Mouse (Mus musculus) left cerebral cortex, postnatal 4 days (tissue): ENCODE results near the gene Elmo2. TPM values are rescaled to one million over a fixed set of nuclear protein-coding genes. Genes with fewer than 3 reads are reported as not detected.

ENCODE experiments used
- DNase-seq: peaks from one replicate; pipeline ENCODE4 v3.0.0-alpha.2; 2022
- intact Hi-C: fragments of 180-260 bp; cut with DNase I; formaldehyde crosslinking; loops from one replicate; pipeline ENCODE4 v1.15.1; 2025
- total RNA-seq, 2 experiments: library from RNA; stranded (reverse); gene quantifications; 2 replicates each; pipeline ENCODE4 v1.2.3; 2021

Elmo2 gene
- total RNA-seq, 2 experiments from 2014 or later, result 79.3 to 80.6 TPM

DNA sequence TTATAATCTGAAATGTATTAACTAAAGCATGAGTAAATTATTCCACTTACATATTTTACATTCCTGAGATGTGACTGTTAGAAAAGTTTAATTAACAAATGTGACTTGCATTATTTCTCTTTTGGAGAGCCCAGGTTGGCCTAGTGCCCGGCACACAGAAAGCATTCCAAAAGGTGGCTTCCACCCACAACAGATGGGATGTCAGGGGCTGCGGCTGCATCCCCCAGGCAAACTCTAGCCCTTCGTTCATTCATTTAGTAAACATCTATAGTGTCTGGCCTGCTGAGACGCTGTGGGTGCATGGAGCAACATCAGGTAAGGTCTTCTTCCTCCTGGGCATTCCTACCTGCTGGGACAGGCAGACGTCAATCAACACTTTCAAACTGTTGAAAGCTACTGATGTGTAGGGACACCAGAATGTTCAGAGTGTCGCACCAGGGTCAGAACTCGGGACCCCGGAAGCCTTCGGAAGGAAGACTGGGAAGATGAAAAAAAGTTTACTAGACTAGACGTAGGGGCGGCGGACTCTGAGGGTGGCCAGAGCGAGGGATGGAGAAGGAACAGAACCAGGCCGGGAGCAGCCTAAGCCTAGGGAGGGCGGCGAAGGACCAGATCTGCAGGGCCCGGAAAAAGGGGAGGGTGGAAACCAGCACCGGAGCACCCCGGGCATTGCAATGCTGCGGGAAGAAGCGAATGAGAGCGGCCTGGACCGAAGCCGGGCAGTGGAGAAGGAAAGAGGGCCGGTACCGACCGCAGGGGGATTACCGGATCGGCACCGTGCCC lies 567 bp downstream of the Elmo2 start:
- DNase-seq, result peak; percentile 59
- intact Hi-C loops, result no loop called here

DNA sequence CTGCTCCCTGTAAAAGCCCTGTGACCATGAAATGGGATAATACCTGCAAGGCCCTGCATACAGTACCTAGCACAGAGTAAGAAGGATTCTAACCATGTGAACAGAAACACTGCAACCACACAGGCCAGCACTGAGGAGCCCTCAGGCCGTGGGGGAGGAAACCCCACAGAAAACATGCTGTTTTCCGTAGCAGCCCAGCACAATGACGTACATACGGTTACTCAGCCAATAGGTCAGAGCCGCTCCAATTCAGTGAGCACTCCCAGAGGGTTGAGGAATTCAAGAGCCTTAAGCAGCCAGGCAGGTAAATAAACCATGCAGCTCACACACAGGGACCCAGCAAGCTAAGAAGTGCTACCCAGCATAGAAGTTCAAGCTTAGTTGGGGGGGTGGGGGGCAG lies 2.4 kb downstream of the Elmo2 start:
- intact Hi-C loops, result no loop called here
- no peak for DNase-seq

DNA sequence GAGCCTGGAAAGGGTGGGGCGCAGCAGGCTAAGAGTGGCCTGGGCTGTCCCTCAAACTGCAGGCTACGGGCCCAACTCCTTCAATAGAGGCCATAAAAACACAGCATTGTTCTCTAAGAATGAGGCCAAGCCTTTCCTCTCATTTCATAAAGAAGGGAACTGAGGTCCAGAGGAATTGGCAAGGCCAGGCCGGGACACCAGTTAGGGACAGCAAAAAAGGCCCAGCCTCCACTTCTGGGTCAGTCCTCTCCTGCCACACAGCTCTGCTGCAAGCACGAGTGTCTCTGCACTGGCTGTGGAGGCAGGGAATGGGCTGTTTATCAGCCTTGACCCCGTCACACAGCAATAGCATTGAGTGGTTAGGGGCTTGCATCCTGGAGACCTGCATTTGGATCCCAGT lies 2.8 kb downstream of the Elmo2 start:
- intact Hi-C loops, result no loop called here
- no peak for DNase-seq

DNA sequence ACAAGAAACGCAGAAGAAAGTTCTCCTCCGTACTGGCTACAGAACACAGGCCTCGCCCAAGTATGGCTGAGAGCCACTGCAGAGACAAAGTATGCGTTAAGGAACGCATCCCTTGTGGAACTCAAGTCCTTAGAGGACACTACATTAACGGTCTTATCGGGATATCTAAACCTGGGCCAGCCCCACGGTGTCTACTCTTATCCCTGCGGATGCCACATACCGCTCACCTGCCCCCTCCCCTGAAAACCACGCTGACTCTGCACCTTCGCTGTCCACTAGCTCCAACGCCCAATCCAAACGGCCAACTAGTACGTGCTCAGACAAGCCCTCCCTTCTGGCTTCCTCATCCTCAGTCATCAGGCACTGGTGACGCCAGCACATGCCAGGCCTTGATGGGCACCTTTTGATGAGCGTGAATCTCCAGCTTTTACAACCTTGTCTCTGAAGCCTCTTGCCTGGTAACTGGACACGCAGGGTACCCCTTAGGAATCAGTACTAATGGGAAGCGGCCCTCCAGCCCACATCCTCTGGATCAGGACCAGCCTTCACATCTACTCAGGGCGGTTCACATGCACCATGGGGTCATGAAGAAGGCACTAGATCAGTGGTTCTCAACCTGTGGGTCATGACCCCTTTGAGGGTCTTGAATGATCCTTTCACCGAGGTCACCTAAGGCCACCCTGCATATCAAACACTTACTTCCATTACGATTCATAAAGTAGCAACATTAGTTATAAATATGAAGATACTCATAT lies 4.1 kb downstream of the Elmo2 start:
- intact Hi-C loops, result no loop called here

DNA sequence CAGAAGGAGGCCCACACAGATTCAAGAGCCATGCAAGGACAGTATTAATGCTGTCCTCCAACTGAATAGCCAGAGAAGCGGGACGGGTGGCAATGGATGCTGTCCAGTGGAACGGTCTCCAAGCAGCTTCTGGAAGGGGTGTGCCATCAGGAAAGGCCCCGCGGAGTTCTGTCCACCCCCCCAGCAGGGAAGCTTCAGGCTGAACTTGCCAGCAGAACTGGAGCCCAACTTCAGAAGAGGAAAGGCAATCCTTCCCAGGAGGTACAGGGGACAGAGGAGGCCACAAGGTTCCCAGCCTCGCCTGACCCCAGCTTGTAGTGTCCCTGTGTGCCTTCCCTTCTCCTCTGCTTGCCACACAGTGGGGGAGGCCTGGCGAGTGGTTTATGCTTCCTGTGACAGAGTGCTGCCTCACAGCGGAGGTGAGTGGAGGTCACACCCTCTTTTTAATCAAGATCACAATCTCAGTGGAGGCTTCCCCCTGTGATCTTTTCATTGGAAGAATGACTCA lies 4.8 kb downstream of the Elmo2 start:
- intact Hi-C loops, result no loop called here
- DNase-seq, result no peak

More for the DNA sequence above, 4.1 kb downstream of the Elmo2 start:
- DNase-seq, result no peak

DNA sequence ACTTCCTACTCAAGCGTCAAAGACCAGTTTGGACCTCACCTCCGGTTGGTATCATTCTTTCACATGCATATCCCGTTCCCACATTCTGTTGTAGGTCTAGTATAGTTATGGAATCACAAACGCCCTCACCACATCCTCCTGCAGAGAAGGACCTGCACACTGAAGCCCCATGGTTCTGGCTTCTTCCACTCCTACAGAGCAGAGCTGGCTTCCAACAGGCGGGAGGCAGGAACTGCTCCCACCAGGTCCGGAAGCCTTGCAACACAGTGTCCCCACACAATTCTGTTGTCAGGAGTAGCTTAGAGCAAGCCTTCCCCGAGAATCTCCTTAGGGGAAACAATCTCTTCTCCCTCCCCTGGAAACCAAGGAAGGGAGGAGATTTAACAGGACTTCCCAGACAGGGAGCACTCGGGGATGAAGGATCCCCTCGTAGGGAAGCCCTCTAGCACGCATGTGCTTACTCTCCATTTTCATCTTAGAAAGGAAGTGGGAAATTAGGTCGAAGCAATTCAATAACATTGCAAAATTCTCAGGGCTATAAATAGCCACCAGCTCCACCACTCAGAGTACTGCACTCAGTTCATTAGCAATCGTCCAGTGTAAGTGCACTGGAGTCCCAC lies 5.6 kb downstream of the Elmo2 start:
- DNase-seq, result no peak
- intact Hi-C loops, result no loop called here

DNA sequence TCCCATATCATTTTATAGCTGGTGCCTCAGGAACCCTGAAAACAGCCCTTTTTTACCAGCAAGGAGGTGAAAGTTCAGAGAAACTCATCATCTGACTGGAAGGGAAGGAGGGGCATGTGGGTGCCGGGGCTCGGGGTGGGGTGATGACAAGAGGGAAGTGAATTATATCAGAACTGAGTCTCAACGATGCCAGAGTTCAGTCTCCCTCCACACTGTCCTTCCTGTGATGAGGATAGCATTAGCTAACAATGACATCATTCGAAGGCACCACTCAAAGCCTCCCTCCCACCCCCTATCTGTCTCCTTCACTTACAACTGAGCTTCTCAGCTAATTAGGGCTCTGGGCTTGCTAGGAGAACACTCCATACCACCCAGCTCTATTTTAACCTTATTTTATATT lies 6.8 kb downstream of the Elmo2 start:
- intact Hi-C loops, result no loop called here
- no peak for DNase-seq

DNA sequence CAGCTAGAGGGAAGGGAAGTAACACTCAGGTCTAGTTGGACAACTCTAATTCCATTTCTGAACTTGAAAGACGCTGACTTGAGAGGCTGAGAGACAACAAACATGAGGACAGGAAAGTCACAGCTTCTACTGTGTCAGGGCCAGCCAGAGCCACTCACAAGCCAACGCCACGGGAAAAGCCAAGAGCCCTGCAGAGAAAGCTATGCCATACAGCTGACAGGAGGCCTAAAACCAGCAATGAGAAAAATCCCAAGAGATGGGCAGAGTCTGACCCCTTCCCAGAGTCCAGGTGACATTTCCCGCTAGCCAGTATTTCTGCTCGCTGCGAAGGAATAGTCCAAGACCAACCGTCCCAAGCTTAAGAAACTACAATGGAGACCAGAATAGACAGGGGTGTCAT lies 7.3 kb downstream of the Elmo2 start:
- intact Hi-C loops, result no loop called here
- no peak for DNase-seq

DNA sequence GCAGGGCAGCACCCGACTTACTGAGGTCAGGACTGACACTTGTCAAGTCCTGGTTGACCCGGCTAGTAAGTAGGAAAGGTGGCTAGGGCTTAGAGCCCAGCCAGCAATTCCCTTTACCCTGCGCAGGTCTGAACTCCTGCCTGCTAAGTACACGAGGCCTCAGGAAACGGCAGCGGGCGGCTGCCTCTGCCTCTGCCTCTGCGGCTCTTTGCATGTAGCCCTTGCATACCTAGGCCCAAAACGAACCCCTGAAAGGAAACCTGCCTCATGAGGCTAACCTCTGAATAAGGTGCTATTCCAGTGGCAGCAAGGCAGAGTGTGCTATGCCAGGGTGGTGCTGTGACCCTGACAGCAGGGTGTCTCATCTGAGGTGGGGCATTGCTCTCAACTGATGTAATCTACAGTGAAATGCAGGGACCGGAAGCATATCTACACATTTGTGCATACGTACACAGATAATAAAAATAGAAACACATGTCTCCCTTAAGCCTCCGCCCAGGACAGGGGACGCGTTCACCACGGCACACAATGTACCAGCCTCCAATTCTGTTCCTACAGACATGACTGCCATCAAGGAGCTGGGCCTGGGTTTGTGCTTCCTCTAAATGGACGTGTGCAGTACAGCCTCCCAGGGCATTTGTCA lies 8.5 kb downstream of the Elmo2 start:
- intact Hi-C loops, result no loop called here
- DNase-seq, result no peak

DNA sequence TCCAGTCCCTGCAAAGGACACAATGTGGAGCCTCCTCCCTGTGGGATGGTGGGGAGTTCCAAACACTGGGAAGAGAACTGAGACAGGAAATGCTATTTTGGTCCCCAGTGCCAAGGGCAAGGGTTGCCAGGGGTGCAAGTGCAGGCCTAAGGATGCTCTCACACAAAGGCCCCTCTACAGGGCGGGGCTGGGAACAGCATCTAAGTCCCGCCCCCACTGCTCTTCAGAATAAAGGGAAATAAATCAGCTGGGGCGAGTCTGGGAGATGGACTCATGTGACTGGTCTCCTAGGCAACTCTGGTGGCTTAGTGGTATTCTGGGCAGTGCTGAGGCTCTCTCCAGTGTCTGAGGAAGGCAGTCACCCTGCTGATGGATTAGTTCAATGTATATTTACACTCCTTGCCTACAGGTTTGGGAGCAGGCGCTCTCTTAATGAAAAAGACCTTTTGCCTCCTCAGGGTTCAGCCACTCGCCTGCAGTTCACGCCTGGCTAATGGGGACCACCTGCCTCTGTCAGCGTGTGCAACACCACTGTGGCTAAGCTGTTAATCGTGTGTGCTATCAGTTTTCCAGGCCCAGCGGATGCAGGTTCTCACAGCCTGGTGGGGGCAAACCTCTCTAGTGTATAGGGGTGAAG lies 9.3 kb downstream of the Elmo2 start:
- peak; percentile 65 for DNase-seq
- intact Hi-C loops, result no loop called here

DNA sequence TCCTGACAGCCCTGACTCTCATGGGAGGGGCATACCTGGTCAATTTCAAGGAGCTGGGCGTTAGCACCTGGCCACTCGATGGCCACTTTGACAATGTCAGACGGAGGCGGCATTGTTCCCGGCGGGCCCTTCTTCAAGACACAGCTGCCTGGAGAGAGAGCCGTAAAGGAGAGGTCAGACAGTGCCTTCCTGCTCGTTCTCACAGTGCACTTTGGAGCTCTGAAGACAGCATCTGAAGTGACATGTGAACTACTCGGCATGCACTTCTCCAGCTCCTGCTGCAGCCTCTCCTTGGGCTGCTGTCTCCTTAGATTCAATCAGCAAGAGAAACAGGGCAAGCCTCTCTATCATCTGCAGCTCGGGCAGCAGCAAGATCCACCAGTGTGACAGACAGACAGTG lies 10.1 kb downstream of the Elmo2 start:
- intact Hi-C loops, result no loop called here
- no peak for DNase-seq

DNA sequence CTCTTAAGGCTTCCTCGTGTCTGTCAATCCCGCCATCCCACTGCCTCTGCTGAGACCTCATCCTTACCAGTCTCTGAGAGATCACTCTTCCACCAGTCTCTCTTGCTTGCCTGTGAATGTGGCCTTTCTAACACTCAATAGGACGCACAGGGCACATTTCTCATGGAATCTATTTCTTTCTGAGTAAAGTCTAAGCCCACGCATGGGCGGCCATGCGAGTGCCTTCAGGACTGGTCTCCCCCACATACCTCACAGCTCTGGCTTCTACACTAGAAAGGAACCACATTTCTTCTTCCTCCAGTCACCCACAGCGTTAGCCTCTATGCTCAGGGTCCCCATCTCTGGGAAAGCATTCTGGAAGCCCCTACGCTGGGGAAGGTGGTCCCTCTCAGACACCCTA lies 12.1 kb downstream of the Elmo2 start:
- DNase-seq, result no peak
- intact Hi-C loops, result no loop called here

DNA sequence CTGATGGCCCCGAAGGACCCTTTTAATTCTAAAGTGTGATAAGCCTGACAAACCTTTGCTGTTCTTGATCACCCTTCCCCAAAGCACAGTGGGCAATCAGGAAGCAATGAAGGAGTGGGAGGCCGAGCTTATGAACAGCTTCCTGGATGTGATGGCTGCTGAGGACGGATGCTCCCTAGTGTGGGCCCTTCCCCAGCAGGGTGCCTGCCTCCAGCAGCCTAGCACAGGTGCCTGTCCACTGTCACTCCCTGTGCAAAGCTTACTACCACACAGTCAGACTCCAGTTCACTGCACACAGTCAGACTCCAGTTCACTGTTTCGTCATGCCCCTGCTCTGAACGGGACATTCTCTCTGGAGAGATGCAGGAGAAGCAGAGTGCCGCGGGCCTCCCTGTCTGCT lies 13.9 kb downstream of the Elmo2 start:
- intact Hi-C loops, result no loop called here
- no peak for DNase-seq

DNA sequence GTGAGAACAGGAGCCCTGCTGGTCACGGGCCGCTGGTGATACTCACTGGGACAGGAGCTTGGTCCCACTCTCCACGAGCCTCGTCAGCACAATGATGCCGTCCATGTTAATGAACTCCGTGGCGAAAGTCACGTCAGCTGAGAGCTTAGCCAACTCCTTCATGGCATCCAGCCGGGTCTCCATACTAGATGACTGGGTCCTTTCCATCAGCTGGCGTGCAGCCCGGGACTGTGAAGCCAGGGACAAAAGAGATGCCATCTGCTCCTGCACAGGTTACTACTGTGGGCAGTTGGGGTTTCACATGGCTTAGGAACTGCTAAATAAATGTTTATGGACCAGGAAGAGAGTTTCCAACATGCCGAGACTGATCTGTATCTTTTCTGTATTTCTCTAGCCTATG lies 14.7 kb downstream of the Elmo2 start:
- intact Hi-C loops, result no loop called here
- peak; percentile 98 for DNase-seq

DNA sequence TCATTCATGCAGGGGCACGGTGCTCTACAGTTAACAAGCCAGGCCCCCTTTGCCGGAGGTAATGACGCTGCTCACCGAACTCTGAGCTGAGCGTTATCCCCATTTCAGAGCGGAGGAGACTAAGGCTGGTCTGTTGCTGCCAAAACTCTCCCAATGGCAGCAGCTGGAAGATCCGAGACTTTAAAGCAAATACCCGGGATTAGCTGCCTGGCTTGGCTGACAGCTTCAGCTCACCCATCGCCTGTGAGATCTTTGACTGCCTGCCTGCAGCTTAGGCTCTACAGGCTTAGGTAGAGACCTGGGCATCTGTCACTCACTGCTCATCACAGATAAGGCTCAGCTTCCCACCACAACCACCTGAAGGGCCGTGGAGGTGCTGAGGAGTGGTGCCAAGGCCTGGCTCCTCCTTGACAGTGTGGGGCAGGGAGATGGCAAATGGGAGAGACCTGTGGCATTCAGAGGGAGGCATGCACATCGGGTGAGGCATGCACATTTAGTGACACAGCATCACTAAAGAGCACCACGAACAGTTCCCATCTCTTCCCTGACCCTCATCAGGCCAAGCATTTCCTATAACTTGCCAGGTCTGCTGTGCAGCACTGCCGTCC lies 15.4 kb downstream of the Elmo2 start:
- peak; percentile 36 for DNase-seq
- intact Hi-C loops, result no loop called here

DNA sequence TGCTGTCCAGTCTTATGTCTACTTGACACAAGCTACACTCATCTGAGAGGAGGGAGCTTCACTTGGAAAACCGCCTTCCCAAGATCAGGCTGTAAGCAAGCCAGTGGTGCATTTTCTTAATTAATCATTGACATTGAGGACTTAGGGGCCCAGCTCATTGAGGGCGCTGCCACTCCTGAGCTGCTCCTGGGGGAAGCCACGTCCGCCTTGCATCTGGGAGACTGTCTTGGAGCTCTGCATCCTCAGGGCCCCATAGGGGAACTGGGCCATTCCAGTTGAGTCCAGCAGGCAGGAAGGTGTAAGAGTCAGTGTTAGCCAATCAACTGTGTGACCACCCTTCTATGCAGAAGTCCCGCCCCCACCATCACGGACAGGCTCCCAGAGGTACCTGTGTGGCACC lies 18.5 kb downstream of the Elmo2 start:
- intact Hi-C loops, result no loop called here
- no peak for DNase-seq

DNA sequence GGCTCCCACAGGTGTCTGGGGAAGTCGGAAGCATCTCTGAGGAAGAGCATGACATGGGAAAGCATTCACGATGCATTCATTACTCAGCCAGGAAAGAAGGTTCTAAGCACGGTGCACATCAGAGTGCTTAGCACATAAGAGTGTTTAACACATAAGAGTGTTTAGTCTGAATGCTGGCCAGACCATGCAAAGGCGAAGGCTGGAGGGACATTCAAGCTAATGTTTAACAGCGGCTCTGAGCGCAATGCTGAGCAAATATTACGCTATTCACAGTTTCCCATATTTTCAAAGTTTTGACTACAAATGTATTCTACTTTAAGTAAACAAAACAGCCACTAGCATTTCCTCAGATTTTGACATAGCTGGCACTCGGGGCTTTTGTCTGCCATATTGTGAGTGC lies 20.8 kb downstream of the Elmo2 start:
- intact Hi-C loops, result no loop called here

DNA sequence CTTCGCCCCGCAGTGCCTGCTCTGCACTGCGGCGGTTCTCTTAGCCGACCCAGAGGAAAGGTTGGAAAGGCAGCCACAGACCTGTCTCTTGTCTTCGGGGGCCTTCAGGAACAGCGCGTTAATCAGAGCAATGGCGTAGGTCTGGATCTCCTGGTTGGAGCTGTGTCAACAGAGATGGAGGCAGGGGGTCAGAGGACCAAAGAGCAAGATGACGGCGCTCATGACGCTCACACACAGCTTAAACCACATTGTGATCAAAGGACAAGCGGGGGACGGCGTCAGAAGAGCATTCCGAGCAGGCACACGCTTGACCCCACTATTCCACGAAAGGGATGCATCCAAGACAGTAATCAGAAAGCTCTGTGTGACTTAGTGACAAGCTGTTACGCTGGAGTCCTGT lies 21.5 kb downstream of the Elmo2 start:
- intact Hi-C loops, result no loop called here
- no peak for DNase-seq

More for the DNA sequence above, 20.8 kb downstream of the Elmo2 start:
- DNase-seq, result no peak

DNA sequence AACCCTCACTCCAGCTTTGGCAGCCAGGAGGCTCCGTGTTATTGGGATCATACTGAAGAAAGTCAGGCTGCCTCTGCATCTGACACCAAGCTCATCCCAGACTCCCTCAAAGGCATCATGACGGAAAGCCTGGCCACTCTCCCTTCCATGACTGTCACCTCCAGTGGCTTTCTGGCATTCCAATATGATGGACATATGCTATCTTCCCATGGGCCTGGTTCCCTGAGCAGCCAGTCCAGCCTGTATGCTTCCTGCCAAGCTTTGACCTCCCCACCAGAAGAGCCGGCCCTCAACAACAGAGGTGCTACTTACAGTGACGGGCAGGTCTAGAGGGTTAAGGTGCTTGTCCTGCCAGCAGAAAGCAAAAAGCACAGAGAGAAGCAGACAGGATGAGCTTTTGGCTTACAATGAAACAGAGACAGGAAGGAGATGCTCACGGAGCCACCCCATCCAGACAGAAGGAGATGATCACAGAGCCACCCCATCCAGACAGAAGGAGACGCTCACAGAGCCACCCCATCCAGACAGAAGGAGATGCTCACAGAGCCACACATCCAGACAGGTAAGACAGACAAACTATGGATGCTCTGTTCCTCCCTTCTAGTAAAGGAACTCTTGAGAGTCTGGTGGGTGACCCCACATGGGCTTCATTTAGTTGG lies 22.8 kb downstream of the Elmo2 start:
- DNase-seq, result no peak

DNA sequence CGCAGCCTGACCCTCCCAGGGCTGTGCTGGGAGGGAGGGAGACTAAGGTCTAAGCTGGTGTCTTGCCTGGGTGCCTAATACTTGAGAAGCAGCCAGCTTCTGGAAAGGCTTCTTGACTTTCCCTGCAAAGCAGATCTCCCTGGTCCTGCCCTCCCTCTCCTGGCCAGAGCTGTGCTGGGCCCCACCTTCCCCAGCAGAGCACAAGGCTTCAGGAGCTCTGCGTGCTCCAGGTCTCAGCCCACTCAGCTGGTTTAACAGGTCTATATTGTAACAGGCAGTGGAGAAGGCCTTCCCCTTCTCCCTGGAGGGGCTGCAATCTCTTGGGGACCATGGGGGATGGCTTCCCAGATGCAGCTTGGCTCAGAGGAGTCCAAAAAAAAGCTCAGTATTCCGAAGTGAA lies 24.9 kb downstream of the Elmo2 start:
- intact Hi-C loops, result no loop called here
- no peak for DNase-seq

More for the DNA sequence above, 22.8 kb downstream of the Elmo2 start:
- intact Hi-C loops, result no loop called here
